Mouse (Mus musculus): ENCODE results near the gene Smyd4.

DNA sequence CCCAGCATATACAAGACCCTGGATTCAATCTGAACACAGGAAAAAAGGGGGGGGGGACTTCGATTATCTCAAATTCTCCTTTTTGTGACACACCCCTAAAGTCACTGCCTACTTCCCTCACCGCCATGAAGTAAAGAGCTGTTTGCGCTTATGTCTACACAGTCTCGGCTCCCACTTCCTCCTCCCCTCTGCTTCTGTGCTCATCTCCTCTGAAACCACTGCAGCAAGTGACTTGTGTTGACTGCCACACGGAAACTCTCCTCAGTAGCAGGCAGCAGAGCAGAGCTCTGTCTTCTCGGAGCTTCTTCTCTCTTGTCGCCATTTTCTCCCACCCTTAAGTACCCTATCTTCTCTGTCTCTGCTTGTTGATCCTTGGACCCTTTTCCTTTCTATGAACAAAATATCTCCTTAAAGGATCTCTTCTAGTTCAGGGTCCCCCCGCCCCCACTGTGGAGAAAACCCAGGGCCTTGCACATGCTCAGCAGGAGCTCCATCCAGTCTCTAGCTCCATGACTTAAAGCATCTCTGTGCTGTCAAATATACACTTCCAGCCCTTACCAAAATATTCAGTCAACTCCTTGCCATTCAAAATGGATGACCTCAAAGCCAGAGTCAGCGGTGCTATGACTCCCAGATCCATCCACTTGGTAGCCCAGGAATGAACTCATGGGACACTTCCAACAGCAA lies 80.9 kb downstream of the Smyd4 start:
- TF ChIP-seq MYOD1 (IDR thresholded peaks at IDR 0.05; ENCODE audit: control insufficient read depth, insufficient read length, low read depth) (no peak), CTCF (IDR thresholded peaks at IDR 0.05; ENCODE audit: control insufficient read depth, insufficient read depth, insufficient read length) (no peak), USF1 (IDR thresholded peaks at IDR 0.05; ENCODE audit: low read depth) (no peak)
